Mouse (Mus musculus): ENCODE results near the gene Carhsp1.

DNA sequence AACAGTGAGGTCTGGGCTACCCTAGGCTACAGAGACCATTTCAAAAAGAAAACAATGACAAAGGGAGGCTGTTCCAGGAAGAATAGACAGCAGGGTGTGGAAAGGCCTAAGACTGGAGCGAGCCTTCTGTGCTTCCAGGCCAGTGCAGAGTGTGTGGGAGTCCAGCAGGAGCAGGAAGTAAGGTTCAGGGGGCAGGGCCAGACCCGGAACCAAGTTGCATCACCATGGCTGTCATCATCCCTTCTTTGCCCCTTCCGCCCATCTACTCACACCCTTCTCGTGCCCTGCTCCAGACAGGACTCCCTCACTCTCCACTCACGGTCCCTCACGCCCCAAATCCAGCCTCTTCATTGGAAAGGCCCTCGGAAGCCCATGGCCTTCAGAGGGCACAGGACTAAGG is 4.7 kb downstream of the Carhsp1 start:
- TF ChIP-seq POLR2A (IDR thresholded peaks at IDR 0.05; ENCODE audit: control insufficient read depth, extremely low read depth, insufficient read depth, low read length, poor library complexity) (no peak), CTCF (IDR thresholded peaks at IDR 0.05; ENCODE audit: borderline replicate concordance, control insufficient read depth, extremely low read depth, insufficient read depth, low read length, poor library complexity) (no peak)
